Mouse (Mus musculus) lung, postnatal 0 days (tissue): ENCODE measurements at regions not wholly inside any gene's neighbourhood (a gene's known extent, or its start where the extent isn't known, plus 50 kb on each side); places are given as distances from the start of the nearest gene placed in this dataset.
"Not testable (repeated sequence)": the region's sequence is repeated elsewhere in the genome, so short reads cannot be mapped to it uniquely, and the experiment has no call there.

Experiments used
- ATAC-seq: fragments of 200-750 bp; cut with Nextera tagmentation; 2 replicates; pipeline ENCODE4 v1.8.0; 2017; ENCODE audit warnings: moderate library complexity
- DNase-seq: peaks from one replicate; pipeline ENCODE4 v3.0.0-alpha.2; 2016; ENCODE audit warnings: low spot score
- H3K27ac ChIP-seq: fragments of 300-500 bp; sonication (generic); 2 replicates; pipeline ENCODE4 v1.5.1; 2014; ENCODE audit warnings: antibody characterized with exemption, mild to moderate bottlenecking, low read length, mixed read lengths
- H3K27me3 ChIP-seq: fragments of 300-500 bp; sonication (generic); replicated peaks from 2 replicates; pipeline ENCODE4 v1.6.1; 2014; ENCODE audit warnings: low read length, mixed read lengths; ENCODE audit not compliant: insufficient read depth
- H3K36me3 ChIP-seq: fragments of 300-500 bp; sonication (generic); 2 replicates; pipeline ENCODE4 v1.6.1; 2014; ENCODE audit warnings: low read length, mixed read lengths; ENCODE audit not compliant: insufficient read depth
- H3K4me1 ChIP-seq: fragments of 300-500 bp; sonication (generic); 2 replicates; pipeline ENCODE4 v1.6.1; 2014; ENCODE audit warnings: antibody characterized with exemption, low read depth, low read length, mixed read lengths; ENCODE audit not compliant: insufficient read depth
- H3K4me2 ChIP-seq: fragments of 300-500 bp; sonication (generic); replicated peaks from 2 replicates; pipeline ENCODE4 v1.6.1; 2014; ENCODE audit warnings: low read depth, mild to moderate bottlenecking, low read length, moderate library complexity, mixed read lengths
- H3K4me3 ChIP-seq: fragments of 300-500 bp; sonication (generic); 2 replicates; pipeline ENCODE4 v1.5.1; 2014; ENCODE audit warnings: low read depth, low read length
- H3K9ac ChIP-seq: fragments of 300-500 bp; sonication (generic); replicated peaks from 2 replicates; pipeline ENCODE4 v1.6.1; 2014; ENCODE audit warnings: low read depth, mild to moderate bottlenecking
- H3K9me3 ChIP-seq: fragments of 300-500 bp; sonication (generic); 2 replicates; pipeline ENCODE4 v1.6.1; 2016; ENCODE audit warnings: low read length, mixed read lengths
- CTCF ChIP-seq: IDR thresholded peaks from 2 replicates; pipeline ENCODE4 v1.5.1; 2016; ENCODE audit warnings: antibody characterized with exemption, mild to moderate bottlenecking
- EP300 ChIP-seq: IDR thresholded peaks from 2 replicates; pipeline ENCODE4 v1.6.1; 2016; ENCODE audit warnings: antibody characterized with exemption, mild to moderate bottlenecking, control low read depth
- WGBS: fragments of 180-500 bp; shearing (Covaris S2); extraction: QIAGEN DNeasy Blood & Tissue Kit; methylation state at CpG from one replicate; pipeline ENCODE4 v1.1.7; 2014; 5-methylcytosine and 5-hydroxymethylcytosine counted together

- DNase-seq = no peak
- no peak overlapping the region for H3K4me2 ChIP-seq
- H3K9ac ChIP-seq = no peak overlapping the region
- no peaks in the 10 kb centered on the region for H3K4me1 ChIP-seq
- H3K9me3 ChIP-seq = no peaks in the 10 kb centered on the region
- H3K4me3 ChIP-seq = no peak overlapping the region
- no peak for ATAC-seq
- WGBS = 90% methylated on average over 3 of the region's 3 CpGs
- no peak overlapping the region for H3K27ac ChIP-seq
- H3K36me3 ChIP-seq = no peaks in the 10 kb centered on the region
- no peak for TF ChIP-seq EP300
- no peaks in the 10 kb centered on the region for H3K27me3 ChIP-seq
Measured at GRCm38 (mm10) chr14:59055283-59055682, 87.4 kb downstream of the 1700129C05Rik start.

DNA sequence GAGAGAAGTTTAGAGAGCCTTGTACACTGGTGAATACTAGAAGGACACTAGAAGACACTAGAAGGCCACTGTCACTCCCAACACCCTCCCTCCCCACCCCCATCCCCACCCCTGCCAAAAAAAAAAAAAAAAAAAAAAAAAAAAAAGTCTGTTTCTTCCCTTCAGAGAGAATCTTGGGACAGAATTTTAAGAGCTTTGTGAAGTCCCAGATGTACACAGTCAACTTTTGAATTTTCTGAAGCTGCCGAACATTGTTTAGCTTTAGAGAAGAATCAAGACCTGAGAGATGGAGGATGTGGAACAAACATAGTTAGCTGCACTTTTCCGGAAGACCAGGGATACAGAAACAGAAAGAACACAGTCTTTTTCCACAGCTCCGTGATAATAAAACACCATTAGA, 90.3 kb downstream of the 1700129C05Rik start:
- H3K4me3 ChIP-seq = no peak overlapping the region
- DNase-seq = no peak
- no peak for ATAC-seq

GRCm38 (mm10) chr14:59051478-59051879, 91.2 kb downstream of the 1700129C05Rik start:
- H3K9me3 ChIP-seq = no peaks in the 10 kb centered on the region
- ATAC-seq (no peak), DNase-seq (no peak)
- no peak overlapping the region for H3K27ac ChIP-seq
- H3K4me3 ChIP-seq = no peak overlapping the region
- H3K9ac ChIP-seq = no peak overlapping the region
- H3K36me3 ChIP-seq = no peaks in the 10 kb centered on the region
- no peaks in the 10 kb centered on the region for H3K4me1 ChIP-seq
- WGBS = 48% methylated on average over 6 of the region's 6 CpGs
- TF ChIP-seq EP300 = no peak
- TF ChIP-seq CTCF = no peak
- H3K27me3 ChIP-seq = no peaks in the 10 kb centered on the region
- H3K4me2 ChIP-seq = no peak overlapping the region

More for the DNA sequence above, 90.3 kb downstream of the 1700129C05Rik start:
- Histone ChIP-seq H3K27ac (no peak overlapping the region), H3K4me1 (no peaks in the 10 kb centered on the region), H3K4me2 (no peak overlapping the region), H3K9me3 (no peaks in the 10 kb centered on the region), H3K9ac (no peak overlapping the region), H3K27me3 (no peaks in the 10 kb centered on the region), H3K36me3 (no peaks in the 10 kb centered on the region)
- 80% methylated on average over 3 of the region's 3 CpGs for WGBS
- TF ChIP-seq EP300 = no peak
- TF ChIP-seq CTCF = no peak

DNA sequence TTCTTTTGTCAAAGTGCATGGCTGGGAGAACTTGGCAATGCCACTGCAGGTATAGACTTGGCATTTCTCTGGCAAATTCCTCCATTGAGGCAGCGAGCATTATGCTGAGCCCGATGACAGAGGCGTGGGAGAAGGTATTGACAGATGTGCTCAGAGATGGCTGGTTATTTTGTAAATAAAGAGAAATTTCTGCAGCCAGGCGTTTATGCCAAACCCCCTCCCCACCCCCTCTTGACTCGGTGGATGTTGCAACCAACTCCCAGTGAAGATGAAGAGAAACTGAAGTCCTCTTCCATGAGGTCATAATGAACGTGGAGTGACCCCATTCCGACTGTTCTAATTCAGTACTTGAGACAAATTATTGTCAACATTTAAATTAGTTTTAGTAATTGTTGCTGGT, 97.0 kb downstream of the 1700129C05Rik start:
- 46% methylated on average over 7 of the region's 7 CpGs for WGBS
- H3K4me2 ChIP-seq = no peak overlapping the region
- H3K27me3 ChIP-seq = no peaks in the 10 kb centered on the region
- no peaks in the 10 kb centered on the region for H3K9me3 ChIP-seq
- no peak overlapping the region for H3K4me3 ChIP-seq
- TF ChIP-seq EP300 = no peak
- no peak for TF ChIP-seq CTCF
- H3K9ac ChIP-seq = no peak overlapping the region
- H3K4me1 ChIP-seq = no peaks in the 10 kb centered on the region
- H3K27ac ChIP-seq = no peak overlapping the region
- ATAC-seq (no peak), DNase-seq (no peak)
- H3K36me3 ChIP-seq = no peaks in the 10 kb centered on the region

- no peaks in the 10 kb centered on the region for H3K36me3 ChIP-seq
- H3K4me2 ChIP-seq = no peak overlapping the region
- no peak overlapping the region for H3K9ac ChIP-seq
- no peak for DNase-seq
- no peaks in the 10 kb centered on the region for H3K9me3 ChIP-seq
- no peaks in the 10 kb centered on the region for H3K27me3 ChIP-seq
- no peak overlapping the region for H3K27ac ChIP-seq
- TF ChIP-seq CTCF (no peak), EP300 (no peak)
- ATAC-seq = no peak
- 78% methylated on average over 7 of the region's 7 CpGs for WGBS
- no peak overlapping the region for H3K4me3 ChIP-seq
- no peaks in the 10 kb centered on the region for H3K4me1 ChIP-seq
Measured at GRCm38 (mm10) chr14:59045235-59045634, 97.5 kb downstream of the 1700129C05Rik start.

DNA sequence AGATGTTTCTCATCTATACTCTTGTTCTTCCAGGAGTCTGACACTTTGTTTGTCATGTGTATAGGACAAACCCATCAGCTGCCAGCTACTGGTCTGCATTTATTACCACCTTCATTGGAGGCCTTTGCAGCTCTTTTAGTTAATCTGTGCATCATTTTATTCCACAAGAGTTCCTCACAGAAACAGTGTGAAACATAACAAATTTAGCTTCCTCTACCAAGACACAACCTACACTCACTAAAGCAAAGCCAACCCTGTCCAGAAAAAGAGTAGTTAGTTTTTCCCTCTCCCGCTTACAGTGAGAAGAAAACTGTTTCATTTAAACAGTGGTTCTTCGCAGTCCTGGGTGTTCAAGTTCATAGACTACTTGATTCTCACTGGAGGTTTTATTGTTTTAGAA, 100.5 kb downstream of the 1700129C05Rik start:
- Histone ChIP-seq H3K9me3 (no peaks in the 10 kb centered on the region), H3K4me2 (no peak overlapping the region), H3K4me1 (no peaks in the 10 kb centered on the region), H3K9ac (no peak overlapping the region), H3K36me3 (no peaks in the 10 kb centered on the region), H3K27me3 (no peaks in the 10 kb centered on the region), H3K4me3 (no peak overlapping the region), H3K27ac (no peak overlapping the region)
- ATAC-seq (no peak), DNase-seq (no peak)
- TF ChIP-seq EP300 (no peak), CTCF (no peak)
- 92% methylated on average over 2 of the region's 2 CpGs for WGBS

DNA sequence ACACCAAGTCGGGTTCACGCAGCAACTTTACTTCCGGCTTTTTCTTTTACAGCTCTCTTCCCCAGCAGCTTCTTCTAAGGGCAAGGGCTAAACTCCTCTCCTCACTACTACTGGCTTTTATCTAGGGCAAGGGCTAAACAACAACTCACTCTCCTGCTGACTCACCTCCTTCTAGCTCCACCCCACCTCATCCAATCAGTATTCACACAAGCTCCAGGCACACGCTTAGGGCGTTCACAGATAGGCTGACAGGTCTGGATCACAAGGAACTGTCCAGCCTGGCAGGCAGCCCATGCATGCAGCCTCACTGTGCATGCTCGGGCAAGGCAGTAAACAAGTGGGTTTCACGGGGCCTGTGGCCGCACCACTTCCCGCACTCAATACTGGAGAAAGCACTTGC, 116.9 kb downstream of the 1700129C05Rik start:
- H3K9ac ChIP-seq, H3K4me3 ChIP-seq, H3K9me3 ChIP-seq, H3K4me1 ChIP-seq, H3K4me2 ChIP-seq, DNase-seq, H3K27me3 ChIP-seq, ATAC-seq, H3K27ac ChIP-seq, H3K36me3 ChIP-seq: not testable (repeated sequence)
- 41% methylated on average over 9 of the region's 9 CpGs for WGBS
